Mouse (Mus musculus) brain, adult 2 months (tissue): ENCODE results near the gene Gnaz.

ENCODE experiments used
- DNase-seq: peaks from one replicate; pipeline ENCODE4 v3.0.0; 2011; ENCODE audit warnings: low read depth, low spot score

Gene Gnaz

GRCm38 (mm10) chr10:75061341-75062188, 94.6 kb downstream of the Gnaz start:
- DNase-seq: no peak

- DNase-seq: peak; percentile 45
Measured at GRCm38 (mm10) chr10:75062189-75062561, 95.2 kb downstream of the Gnaz start.

- no peak for DNase-seq
Measured at GRCm38 (mm10) chr10:75062621-75063020, 95.6 kb downstream of the Gnaz start.

GRCm38 (mm10) chr10:75063301-75063965, 96.5 kb downstream of the Gnaz start:
- peak; percentile 58 for DNase-seq

GRCm38 (mm10) chr10:75065691-75066090, 98.7 kb downstream of the Gnaz start:
- DNase-seq: no peak
